Mouse (Mus musculus) retina, adult 2 months (tissue): ENCODE measurements around the gene Dnmt3b.

Experiments
- DNase-seq: peaks from one replicate; pipeline ENCODE4 v3.0.0-alpha.2; 2012; ENCODE audit warnings: low read depth, low spot score

Dnmt3b gene

GRCm38 (mm10) chr2:153649298-153650013 lies at the start of gene Dnmt3b:
Gene Dnmt3b (plus strand): TSS chr2:153649450.
- DNase-seq = no peak

GRCm38 (mm10) chr2:153600021-153600666 lies 49.1 kb upstream of the Dnmt3b start:
- DNase-seq = no peak

GRCm38 (mm10) chr2:153600667-153601648 lies 48.3 kb upstream of the Dnmt3b start:
- no peak for DNase-seq

- no peak for DNase-seq
Observed at GRCm38 (mm10) chr2:153603724-153604123, 45.5 kb upstream of the Dnmt3b start.

- DNase-seq = no peak
Observed at GRCm38 (mm10) chr2:153606421-153606820, 42.8 kb upstream of the Dnmt3b start.

- no peak for DNase-seq
Observed at GRCm38 (mm10) chr2:153607870-153608515, 41.3 kb upstream of the Dnmt3b start.

GRCm38 (mm10) chr2:153609058-153609457 lies 40.2 kb upstream of the Dnmt3b start:
- no peak for DNase-seq

GRCm38 (mm10) chr2:153609548-153609947 lies 39.7 kb upstream of the Dnmt3b start:
- DNase-seq = no peak

- DNase-seq = no peak
Observed at GRCm38 (mm10) chr2:153610426-153611240, 38.6 kb upstream of the Dnmt3b start.

GRCm38 (mm10) chr2:153611241-153611630 lies 38.0 kb upstream of the Dnmt3b start:
- no peak for DNase-seq

- no peak for DNase-seq
Observed at GRCm38 (mm10) chr2:153611743-153612142, 37.5 kb upstream of the Dnmt3b start.

- no peak for DNase-seq
Observed at GRCm38 (mm10) chr2:153612594-153613281, 36.5 kb upstream of the Dnmt3b start.

- DNase-seq = no peak
Observed at GRCm38 (mm10) chr2:153616893-153617292, 32.4 kb upstream of the Dnmt3b start.

GRCm38 (mm10) chr2:153618439-153618838 lies 30.8 kb upstream of the Dnmt3b start:
- DNase-seq = no peak

- no peak for DNase-seq
Observed at GRCm38 (mm10) chr2:153618889-153619288, 30.4 kb upstream of the Dnmt3b start.

GRCm38 (mm10) chr2:153622449-153622848 lies 26.8 kb upstream of the Dnmt3b start:
- DNase-seq = no peak

GRCm38 (mm10) chr2:153630950-153631349 lies 18.3 kb upstream of the Dnmt3b start:
- DNase-seq = no peak

GRCm38 (mm10) chr2:153631976-153632870 lies 17.0 kb upstream of the Dnmt3b start, which contains the start of gene Commd7:
Gene Commd7 (minus strand): TSS chr2:153632781.
- peak; percentile 72 for DNase-seq

- no peak for DNase-seq
Observed at GRCm38 (mm10) chr2:153632871-153633226, 16.4 kb upstream of the Dnmt3b start.
